Mouse (Mus musculus) midbrain, embryonic 16.5 days (tissue): ENCODE data around the gene Gpr146. TPM values are rescaled to one million over a fixed set of nuclear protein-coding genes. Genes with fewer than 3 reads are reported as not detected.
A peak's percentile ranks its signal among the peaks of the same experiment; 100 is the strongest.

Source experiments
- ATAC-seq: fragments of 200-750 bp; cut with Nextera tagmentation; 2 replicates; pipeline ENCODE4 v1.8.0; 2017; ENCODE audit warnings: moderate TSS enrichment
- H3K27ac ChIP-seq: fragments of 300-500 bp; sonication (generic); 2 replicates; pipeline ENCODE4 v1.5.1; 2014; ENCODE audit warnings: mild to moderate bottlenecking, low read length, mixed read lengths
- H3K27me3 ChIP-seq: fragments of 300-500 bp; sonication (generic); 2 replicates; pipeline ENCODE4 v1.6.1; 2014; ENCODE audit warnings: low read depth, low read length, mixed read lengths; ENCODE audit not compliant: control insufficient read depth, insufficient read depth
- H3K36me3 ChIP-seq: fragments of 300-500 bp; sonication (generic); 2 replicates; pipeline ENCODE4 v1.6.1; 2014; ENCODE audit warnings: mild to moderate bottlenecking, low read length, moderate library complexity, mixed read lengths; ENCODE audit not compliant: control insufficient read depth, insufficient read depth
- H3K4me1 ChIP-seq: fragments of 300-500 bp; sonication (generic); 2 replicates; pipeline ENCODE4 v1.6.1; 2014; ENCODE audit warnings: mild to moderate bottlenecking, low read length, mixed read lengths; ENCODE audit not compliant: control insufficient read depth, insufficient read depth
- H3K4me2 ChIP-seq: fragments of 300-500 bp; sonication (generic); 2 replicates; pipeline ENCODE4 v1.6.1; 2014; ENCODE audit warnings: mild to moderate bottlenecking, low read length, mixed read lengths
- H3K4me3 ChIP-seq: fragments of 300-500 bp; sonication (generic); 2 replicates; pipeline ENCODE4 v1.5.1; 2014; ENCODE audit warnings: low read depth, mild to moderate bottlenecking, low read length, moderate library complexity, mixed read lengths
- H3K9ac ChIP-seq: fragments of 300-500 bp; sonication (generic); 2 replicates; pipeline ENCODE4 v1.6.1; 2014; ENCODE audit warnings: low read depth, low read length, mixed read lengths
- H3K9me3 ChIP-seq: fragments of 300-500 bp; sonication (generic); replicated peaks from 2 replicates; pipeline ENCODE4 v1.6.1; 2014; ENCODE audit warnings: mild to moderate bottlenecking, low read length, mixed read lengths; ENCODE audit not compliant: control insufficient read depth, poor library complexity, severe bottlenecking
- WGBS: fragments of 180-500 bp; shearing (Covaris S2); extraction: QIAGEN DNeasy Blood & Tissue Kit; methylation state at CpG from one replicate; pipeline ENCODE4 v1.1.7; 2014; 5-methylcytosine and 5-hydroxymethylcytosine counted together
- polyA plus RNA-seq: library from polyadenylated mRNA; unstranded; fragments of >200 nt; fragmentation: Nextera tagmentation; extraction: Ambion mirVana; gene quantifications from 2 replicates; pipeline ENCODE4 v1.2.1, GENCODE M21; 2015

Gene Gpr146
- polyA plus RNA-seq, 1 experiment from 2014 or later, result 2.9 TPM

- Histone ChIP-seq H3K9me3 (no peaks in the 10 kb centered on the region), H3K9ac (0 out of 2 replicates have a peak within 1 kb of the TSS, but pooled peaks have one; percentile 12), H3K27ac (no peak within 1 kb of the TSS), H3K4me2 (no peak within 1 kb of the TSS), H3K36me3 (no peaks in the 10 kb centered on the region), H3K4me3 (no peak within 1 kb of the TSS), H3K27me3 (no peaks in the 10 kb centered on the region), H3K4me1 (no peaks in the 10 kb centered on the region)
- WGBS, result 51% methylated on average over 6 of the region's 6 CpGs
- no peak for ATAC-seq
These were observed 25.2 kb upstream of the Gpr146 start, which contains the start of gene Cyp2w1 for GRCm38 (mm10) chr5:139352317-139352716. Cyp2w1 (plus strand) TSS chr5:139352617.

- no peak for ATAC-seq
- no peaks in the 10 kb centered on the region for H3K36me3 ChIP-seq
- H3K4me3 ChIP-seq, result no peak overlapping the region
- H3K27me3 ChIP-seq, result no peaks in the 10 kb centered on the region
- no peaks in the 10 kb centered on the region for H3K9me3 ChIP-seq
- no peaks in the 10 kb centered on the region for H3K4me1 ChIP-seq
- 59% methylated on average over 10 of the region's 10 CpGs for WGBS
- H3K27ac ChIP-seq, result no peak overlapping the region
- no peak overlapping the region for H3K4me2 ChIP-seq
- H3K9ac ChIP-seq, result no peak overlapping the region
These were observed 24.0 kb upstream of the Gpr146 start for GRCm38 (mm10) chr5:139353496-139353895.

- Histone ChIP-seq H3K27ac (no peak overlapping the region), H3K4me3 (no peak overlapping the region), H3K27me3 (no peaks in the 10 kb centered on the region), H3K4me1 (no peaks in the 10 kb centered on the region), H3K36me3 (no peaks in the 10 kb centered on the region), H3K9me3 (no peaks in the 10 kb centered on the region), H3K4me2 (no peak overlapping the region), H3K9ac (no peak overlapping the region)
- WGBS, result 87% methylated on average over 11 of the region's 11 CpGs
- no peak for ATAC-seq
These were observed 23.6 kb upstream of the Gpr146 start for GRCm38 (mm10) chr5:139353946-139354345.

GRCm38 (mm10) chr5:139355235-139355772 lies 22.2 kb upstream of the Gpr146 start:
- ATAC-seq, result no peak
- 35% methylated on average over 19 of the region's 19 CpGs for WGBS
- H3K9ac ChIP-seq, result no peak overlapping the region; the same call in 1 of the 2 replicates

GRCm38 (mm10) chr5:139358653-139359052 lies 18.8 kb upstream of the Gpr146 start:
- Histone ChIP-seq H3K27me3 (no peaks in the 10 kb centered on the region), H3K27ac (no peak overlapping the region), H3K4me2 (no peak overlapping the region), H3K4me3 (no peak overlapping the region), H3K9ac (no peak overlapping the region), H3K9me3 (no peaks in the 10 kb centered on the region), H3K4me1 (no peaks in the 10 kb centered on the region), H3K36me3 (no peaks in the 10 kb centered on the region)
- no peak for ATAC-seq
- 73% methylated on average over 2 of the region's 2 CpGs for WGBS

More at GRCm38 (mm10) chr5:139355235-139355772, 22.2 kb upstream of the Gpr146 start:
- Histone ChIP-seq H3K9me3 (no peaks in the 10 kb centered on the region), H3K27me3 (no peaks in the 10 kb centered on the region), H3K36me3 (no peaks in the 10 kb centered on the region), H3K27ac (no peak overlapping the region), H3K4me2 (no peak overlapping the region), H3K4me3 (no peak overlapping the region), H3K4me1 (no peaks in the 10 kb centered on the region)

GRCm38 (mm10) chr5:139359244-139359643 lies 18.3 kb upstream of the Gpr146 start:
- H3K4me1 ChIP-seq, result peaks cover under 1% of the 10 kb centered on the region; the same call in 1 of the 2 replicates
- H3K9me3 ChIP-seq, result no peaks in the 10 kb centered on the region
- H3K4me3 ChIP-seq, result no peak overlapping the region
- H3K27ac ChIP-seq, result no peak overlapping the region
- 89% methylated on average over 5 of the region's 5 CpGs for WGBS
- no peak overlapping the region for H3K4me2 ChIP-seq
- H3K27me3 ChIP-seq, result no peaks in the 10 kb centered on the region
- H3K9ac ChIP-seq, result no peak overlapping the region
- no peaks in the 10 kb centered on the region for H3K36me3 ChIP-seq
- ATAC-seq, result no peak

GRCm38 (mm10) chr5:139363858-139364257 lies 13.6 kb upstream of the Gpr146 start:
- H3K27me3 ChIP-seq, result no peaks in the 10 kb centered on the region
- ATAC-seq, result no peak
- H3K9me3 ChIP-seq, result no peaks in the 10 kb centered on the region
- no peak overlapping the region for H3K9ac ChIP-seq
- no peak overlapping the region for H3K4me2 ChIP-seq
- no peak overlapping the region for H3K4me3 ChIP-seq
- peaks cover 9% of the 10 kb centered on the region for H3K4me1 ChIP-seq
- H3K36me3 ChIP-seq, result no peaks in the 10 kb centered on the region
- 65% methylated on average over 7 of the region's 7 CpGs for whole genome bisulfite sequencing
- H3K27ac ChIP-seq, result no peak overlapping the region

GRCm38 (mm10) chr5:139364260-139364910 lies 13.1 kb upstream of the Gpr146 start:
- Histone ChIP-seq H3K4me1 (peaks cover 9% of the 10 kb centered on the region), H3K27ac (peak overlapping the region; percentile 46; the same call in 1 of the 2 replicates), H3K9ac (no peak overlapping the region), H3K9me3 (no peaks in the 10 kb centered on the region), H3K36me3 (no peaks in the 10 kb centered on the region), H3K4me2 (no peak overlapping the region), H3K4me3 (no peak overlapping the region), H3K27me3 (no peaks in the 10 kb centered on the region)
- peak; percentile 79 for ATAC-seq
- WGBS, result 43% methylated on average over 12 of the region's 12 CpGs

- Histone ChIP-seq H3K9me3 (no peaks in the 10 kb centered on the region), H3K36me3 (no peaks in the 10 kb centered on the region), H3K27ac (peak overlapping the region; percentile 26; the same call in 1 of the 2 replicates), H3K4me2 (no peak overlapping the region), H3K4me3 (no peak overlapping the region), H3K9ac (peak overlapping the region; percentile 34; the same call in 1 of the 2 replicates), H3K4me1 (peaks cover 9% of the 10 kb centered on the region), H3K27me3 (no peaks in the 10 kb centered on the region)
- 41% methylated on average over 5 of the region's 5 CpGs for WGBS
- no peak for ATAC-seq
These were observed 12.5 kb upstream of the Gpr146 start for GRCm38 (mm10) chr5:139364911-139365571.
